Mouse (Mus musculus) T-helper 17 cell (primary cell): ENCODE measurements around the gene Gm26566.
"Not testable (repeated sequence)": the region's sequence is repeated elsewhere in the genome, so short reads cannot be mapped to it uniquely, and the experiment has no call there.

Experiments
- in situ Hi-C, 2 experiments: fragments of 300-600 bp; cut with MboI, MseI; formaldehyde crosslinking; loops; 1 replicate in 1 of 2; 2 replicates in 1 of 2; pipeline ENCODE4 v1.15.1; 2025; ENCODE audit warnings: high pct_unique_total_duplicates in 2 of 2

Gene Gm26566

GRCm38 (mm10) chr4:88727324-88727723, 5.7 kb downstream of the Gm26566 start:
- in situ Hi-C loops, result loop anchor here in 1 of 2 experiments (5.0 kb wide), 1 partner anchor 35 kb away; the partner anchor contains the start of gene Ifnab

- in situ Hi-C loops, result loop anchor here in 1 of 2 experiments (5.0 kb wide), 2 partner anchors 41 to 64 kb away; partner anchors contain the start of gene Gm13287
These were observed 16.9 kb downstream of the Gm26566 start for GRCm38 (mm10) chr4:88738480-88738879.

GRCm38 (mm10) chr4:88739036-88739435, 17.4 kb downstream of the Gm26566 start:
- in situ Hi-C loops, result loop anchor here in 1 of 2 experiments (5.0 kb wide), 2 partner anchors 42 to 63 kb away; partner anchors contain the start of gene Gm13287

- in situ Hi-C loops, result no loop called here
These were observed 19.8 kb downstream of the Gm26566 start for GRCm38 (mm10) chr4:88741426-88741825.

DNA sequence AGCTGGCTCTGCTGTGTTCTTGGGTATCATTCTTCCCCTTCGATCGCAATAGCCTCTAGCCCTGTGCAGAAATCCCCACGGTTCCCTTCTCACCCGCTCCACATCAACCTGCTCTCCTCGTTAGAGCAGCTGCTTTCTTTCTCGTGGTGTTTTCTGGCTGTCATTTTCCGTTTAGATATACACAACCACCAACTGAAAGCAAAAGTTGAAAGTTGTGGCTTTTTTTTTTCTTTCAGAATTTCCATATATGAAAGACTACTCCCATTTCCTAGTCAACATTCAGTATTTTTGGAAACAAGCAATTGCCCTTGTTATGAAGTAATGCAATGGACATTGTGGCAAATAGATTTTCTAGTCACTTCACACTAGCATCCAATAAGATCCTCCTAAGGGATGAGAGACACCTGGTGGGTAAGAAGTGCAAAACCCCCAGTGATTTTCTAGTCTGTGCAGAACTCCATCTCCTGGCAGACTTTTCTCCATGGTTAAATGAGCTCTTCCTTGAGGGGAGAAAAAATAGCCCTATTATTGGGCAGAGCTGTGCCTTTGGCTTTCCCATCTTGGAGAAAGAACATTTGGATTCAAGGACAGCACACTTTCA, 21.3 kb downstream of the Gm26566 start:
- in situ Hi-C loops, result no loop called here

GRCm38 (mm10) chr4:88744207-88744606, 22.6 kb downstream of the Gm26566 start:
- in situ Hi-C loops, result no loop called here

DNA sequence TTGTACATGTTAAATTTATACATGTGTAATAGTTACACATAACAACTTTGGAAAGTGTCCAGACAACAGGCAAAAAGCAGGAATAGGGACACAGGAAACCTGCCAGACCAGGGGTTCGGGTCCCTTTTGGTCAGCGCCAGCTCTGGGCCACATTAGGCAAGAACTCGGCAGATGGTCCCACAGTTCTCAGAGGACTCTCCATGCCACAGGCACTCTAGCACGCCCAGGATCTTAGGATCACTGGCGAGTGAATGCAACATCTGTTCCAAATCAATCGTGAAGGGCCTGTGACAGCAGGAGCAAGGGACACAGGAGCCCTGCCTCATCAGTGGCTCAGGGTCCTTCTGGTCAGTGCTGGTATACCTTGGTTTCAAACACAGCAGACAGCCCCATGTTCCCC, 28.3 kb downstream of the Gm26566 start:
- in situ Hi-C loops, result loop anchor here (5.0 kb wide), 1 partner anchor 37 kb away; the partner anchor contains the start of genes Gm13276 (in 2 of the 2) and Gm13277 (in 2 of the 2)

DNA sequence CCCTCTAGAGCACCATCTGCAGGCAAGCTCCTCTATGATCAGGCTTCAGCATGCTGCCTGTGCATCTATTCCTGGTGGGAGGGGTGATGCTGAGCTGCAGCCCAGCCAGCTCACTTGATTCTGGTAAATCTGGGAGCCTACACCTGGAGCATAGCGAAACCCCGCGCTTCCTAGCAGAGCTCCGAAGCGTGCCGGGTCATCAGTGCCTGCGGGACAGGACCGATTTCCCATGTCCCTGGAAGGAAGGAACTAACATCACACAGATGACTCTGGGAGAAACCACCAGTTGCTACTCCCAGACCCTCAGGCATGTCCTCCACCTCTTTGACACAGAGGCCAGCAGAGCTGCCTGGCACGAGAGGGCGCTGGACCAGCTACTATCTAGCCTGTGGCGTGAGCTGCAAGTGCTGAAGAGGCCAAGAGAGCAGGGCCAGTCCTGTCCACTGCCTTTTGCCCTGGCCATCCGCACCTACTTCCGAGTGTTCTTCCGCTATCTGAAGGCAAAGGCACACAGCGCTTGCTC, 33.3 kb downstream of the Gm26566 start, which contains the start of gene Gm13271:
Gene Gm13271 (plus strand): TSS at position 51 of the 523 bp plus-strand sequence.
- in situ Hi-C loops, result loop anchor here (5.0 kb wide), 1 partner anchor 32 kb away; the partner anchor contains the start of genes Gm13276 (in 2 of the 2) and Gm13277 (in 2 of the 2)

DNA sequence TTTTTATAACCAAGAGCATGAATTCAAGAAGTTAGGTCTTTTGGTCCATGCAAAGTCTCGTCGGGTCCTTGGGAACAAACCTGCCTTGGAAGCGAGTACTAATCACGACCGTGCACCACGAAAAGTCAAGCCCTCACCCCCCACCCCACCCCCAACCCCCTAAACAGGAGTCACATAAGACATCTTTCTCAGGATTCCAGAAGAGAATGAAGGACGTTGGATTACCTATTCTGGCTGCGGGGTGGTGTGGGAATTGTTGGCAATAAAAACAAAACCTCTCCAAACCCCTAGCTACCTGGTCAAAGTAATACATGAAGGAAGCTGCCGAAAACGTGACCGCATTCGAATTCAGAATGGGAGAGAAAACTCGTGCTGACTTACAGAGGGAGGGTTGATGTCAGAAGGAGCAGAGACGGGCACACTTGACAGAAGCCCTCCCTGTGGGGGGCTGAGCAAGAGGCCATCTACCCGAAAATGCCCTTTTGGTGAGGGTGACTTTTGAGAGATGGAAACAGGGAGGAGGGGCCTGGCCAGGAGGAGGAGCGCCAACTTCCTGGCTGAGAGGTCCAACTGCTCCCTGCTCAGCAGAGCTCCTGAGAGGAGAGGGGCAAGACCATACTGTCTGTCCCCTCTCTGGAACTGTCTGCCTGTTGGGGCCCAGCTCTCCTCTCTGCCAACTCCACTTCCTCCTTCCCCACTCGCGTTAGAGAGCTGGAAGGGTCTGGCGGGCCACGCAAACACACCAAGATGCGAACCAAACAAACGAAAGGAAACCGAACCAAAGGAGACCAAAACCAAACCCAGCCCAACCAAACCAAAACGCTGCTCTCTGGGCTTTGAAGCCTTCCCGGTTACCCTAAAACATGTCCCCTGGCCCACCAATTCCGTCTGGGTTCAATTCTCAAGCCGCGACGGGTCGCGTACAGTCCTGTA, 35.2 kb downstream of the Gm26566 start:
- in situ Hi-C loops, result not testable (repeated sequence)

GRCm38 (mm10) chr4:88757628-88758031, 36.0 kb downstream of the Gm26566 start:
- in situ Hi-C loops, result not testable (repeated sequence)

- in situ Hi-C loops, result not testable (repeated sequence)
These were observed 37.1 kb downstream of the Gm26566 start for GRCm38 (mm10) chr4:88758751-88759150.

GRCm38 (mm10) chr4:88759610-88760268, 38.1 kb downstream of the Gm26566 start, which contains the start of gene Gm13283:
Gm13283 (plus strand) TSS chr4:88760119.
- in situ Hi-C loops, result not testable (repeated sequence)

GRCm38 (mm10) chr4:88760431-88760830, 38.8 kb downstream of the Gm26566 start:
- in situ Hi-C loops, result not testable (repeated sequence)

DNA sequence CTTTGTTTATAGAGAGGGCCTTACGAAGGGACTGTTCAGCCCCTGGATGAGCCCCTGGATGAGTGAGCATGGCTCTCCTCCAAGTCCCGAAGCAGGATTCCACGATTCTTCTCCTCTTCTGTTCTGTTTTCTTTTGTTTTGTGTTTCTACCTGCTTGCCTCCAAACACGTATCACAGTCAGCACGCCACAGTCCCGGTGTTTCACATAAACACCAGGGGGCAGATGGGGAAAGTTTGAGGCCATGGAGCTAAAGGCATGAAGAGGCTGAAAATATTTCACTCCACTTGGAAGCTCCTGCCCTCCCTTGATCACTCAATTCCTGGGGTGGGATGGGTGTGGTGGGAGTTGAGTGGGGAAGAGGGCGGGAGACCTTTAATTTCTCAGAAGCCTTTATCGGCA, 40.2 kb downstream of the Gm26566 start:
- in situ Hi-C loops, result not testable (repeated sequence)

- in situ Hi-C loops, result not testable (repeated sequence)
These were observed 40.7 kb downstream of the Gm26566 start for GRCm38 (mm10) chr4:88762341-88762740.

DNA sequence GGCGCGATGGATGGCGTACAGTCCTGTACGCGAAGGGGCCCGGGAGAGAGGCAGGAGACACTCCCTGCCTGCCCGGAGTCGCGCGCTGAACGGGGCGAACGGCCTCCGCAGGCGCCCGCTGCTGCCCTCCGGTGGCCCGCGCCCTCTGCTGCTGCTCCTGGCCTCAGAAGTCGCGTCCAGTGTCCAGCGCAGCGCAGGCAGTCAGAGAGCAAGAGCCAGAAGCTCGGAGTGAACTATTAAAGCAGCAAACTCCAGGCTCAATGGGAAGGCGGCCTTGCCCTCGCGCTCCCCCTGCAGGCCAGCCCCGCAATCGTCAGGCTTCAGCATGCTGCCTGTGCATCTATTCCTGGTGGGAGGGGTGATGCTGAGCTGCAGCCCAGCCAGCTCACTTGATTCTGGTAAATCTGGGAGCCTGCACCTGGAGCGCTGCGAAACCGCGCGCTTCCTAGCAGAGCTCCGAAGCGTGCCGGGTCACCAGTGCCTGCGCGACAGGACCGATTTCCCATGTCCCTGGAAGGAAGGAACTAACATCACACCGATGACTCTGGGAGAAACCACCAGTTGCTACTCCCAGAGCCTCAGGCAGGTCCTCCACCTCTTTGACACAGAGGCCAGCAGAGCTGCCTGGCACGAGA, 41.9 kb downstream of the Gm26566 start:
- in situ Hi-C loops, result not testable (repeated sequence)
